Mouse (Mus musculus): ENCODE data around the gene Hoxd3.

Hoxd3 gene

DNA sequence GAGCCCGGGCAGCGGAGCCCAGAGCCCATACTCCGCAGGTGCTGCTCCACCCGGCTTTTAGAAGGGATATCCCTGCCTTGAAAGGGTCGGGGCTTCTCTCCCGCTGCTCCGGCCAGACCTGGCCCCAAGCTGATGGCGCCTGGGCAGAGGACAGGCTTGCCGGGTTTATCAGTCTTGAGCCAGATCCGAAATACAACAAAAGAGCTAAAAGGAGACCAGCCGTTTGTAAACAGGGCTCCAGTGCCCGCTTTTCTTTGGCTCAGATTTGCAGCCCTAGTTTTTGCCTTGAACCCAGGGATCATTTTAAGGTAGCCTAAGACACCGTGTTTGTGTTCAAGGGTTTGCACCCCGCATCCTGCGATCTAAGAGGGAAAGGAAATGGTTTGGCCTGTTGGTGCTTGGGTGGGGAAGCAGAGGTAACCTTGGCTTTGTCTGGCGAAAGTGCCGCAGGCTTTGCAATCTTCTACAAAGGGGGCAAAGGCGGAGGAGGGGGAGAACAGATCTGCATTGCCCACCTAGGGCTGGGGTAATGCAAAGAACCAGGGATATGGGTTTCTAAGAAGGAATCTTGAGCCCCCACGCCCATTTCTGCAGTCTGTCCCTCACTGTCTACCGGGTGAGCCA lies 18.8 kb upstream of the Hoxd3 start:
- DNase-seq (ENCODE audit: low read depth) = no peak

DNA sequence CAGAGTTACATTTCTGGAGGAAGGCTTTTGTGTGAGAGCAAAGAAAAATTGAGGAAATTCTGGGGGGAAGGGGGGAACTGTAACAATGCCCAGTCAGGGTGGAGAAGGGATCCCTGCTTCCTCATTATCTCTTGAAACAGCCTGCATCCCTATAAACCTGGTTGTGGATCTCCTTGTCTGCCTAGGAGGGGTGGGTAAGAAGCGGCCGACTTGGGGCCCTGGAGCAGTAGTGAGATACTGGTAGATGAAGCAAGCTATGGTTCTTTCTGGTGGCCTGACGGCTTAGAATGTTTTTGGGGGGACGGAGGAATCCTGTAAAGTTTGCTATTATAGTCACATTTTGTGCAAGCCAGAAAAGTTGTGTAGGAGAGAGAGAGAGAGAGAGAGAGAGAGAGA lies 18.3 kb upstream of the Hoxd3 start:
- no peak for DNase-seq (ENCODE audit: low read depth)

DNA sequence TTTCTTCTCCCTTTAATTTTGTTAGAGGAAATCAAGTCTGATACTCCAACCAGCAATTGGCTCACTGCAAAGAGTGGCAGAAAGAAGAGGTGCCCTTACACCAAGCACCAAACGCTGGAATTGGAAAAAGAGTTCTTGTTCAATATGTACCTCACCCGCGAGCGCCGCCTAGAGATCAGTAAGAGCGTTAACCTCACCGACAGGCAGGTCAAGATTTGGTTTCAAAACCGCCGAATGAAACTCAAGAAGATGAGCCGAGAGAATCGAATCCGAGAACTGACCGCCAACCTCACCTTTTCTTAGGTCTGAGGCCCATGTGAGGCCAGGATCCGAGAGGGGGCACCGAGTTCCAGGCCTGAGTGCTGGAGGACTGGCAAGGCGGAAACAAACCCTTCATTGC lies 17.7 kb upstream of the Hoxd3 start:
- peak; percentile 57 for DNase-seq (ENCODE audit: low read depth)

- DNase-seq (ENCODE audit: low read depth) = no peak
Observed at GRCm38 (mm10) chr2:74695383-74695782, 16.3 kb upstream of the Hoxd3 start.

GRCm38 (mm10) chr2:74695813-74696430 lies 15.8 kb upstream of the Hoxd3 start:
- no peak for DNase-seq (ENCODE audit: low read depth)

GRCm38 (mm10) chr2:74696442-74697335 lies 15.0 kb upstream of the Hoxd3 start:
- no peak for DNase-seq (ENCODE audit: low read depth)

GRCm38 (mm10) chr2:74697567-74698121 lies 14.1 kb upstream of the Hoxd3 start, which contains the start of gene Hoxd9:
Gene Hoxd9 (plus strand): TSS chr2:74697727.
- DNase-seq (ENCODE audit: low read depth) = peak; percentile 88

- peak; percentile 61 for DNase-seq (ENCODE audit: low read depth)
Observed at GRCm38 (mm10) chr2:74698201-74699052, 13.3 kb upstream of the Hoxd3 start.

DNA sequence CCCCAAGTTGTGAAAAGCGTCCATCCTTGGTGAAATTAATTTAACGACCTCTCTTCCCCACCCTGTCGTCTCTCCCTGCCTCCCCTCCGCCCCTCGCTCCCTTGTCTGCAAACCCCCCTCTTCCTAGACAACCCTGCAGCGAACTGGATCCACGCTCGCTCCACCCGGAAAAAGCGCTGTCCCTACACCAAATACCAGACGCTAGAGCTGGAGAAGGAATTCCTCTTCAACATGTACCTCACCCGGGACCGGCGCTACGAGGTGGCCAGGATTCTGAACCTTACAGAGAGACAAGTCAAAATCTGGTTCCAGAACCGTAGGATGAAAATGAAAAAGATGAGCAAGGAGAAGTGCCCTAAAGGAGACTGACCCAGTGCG lies 12.7 kb upstream of the Hoxd3 start:
- DNase-seq (ENCODE audit: low read depth) = no peak

DNA sequence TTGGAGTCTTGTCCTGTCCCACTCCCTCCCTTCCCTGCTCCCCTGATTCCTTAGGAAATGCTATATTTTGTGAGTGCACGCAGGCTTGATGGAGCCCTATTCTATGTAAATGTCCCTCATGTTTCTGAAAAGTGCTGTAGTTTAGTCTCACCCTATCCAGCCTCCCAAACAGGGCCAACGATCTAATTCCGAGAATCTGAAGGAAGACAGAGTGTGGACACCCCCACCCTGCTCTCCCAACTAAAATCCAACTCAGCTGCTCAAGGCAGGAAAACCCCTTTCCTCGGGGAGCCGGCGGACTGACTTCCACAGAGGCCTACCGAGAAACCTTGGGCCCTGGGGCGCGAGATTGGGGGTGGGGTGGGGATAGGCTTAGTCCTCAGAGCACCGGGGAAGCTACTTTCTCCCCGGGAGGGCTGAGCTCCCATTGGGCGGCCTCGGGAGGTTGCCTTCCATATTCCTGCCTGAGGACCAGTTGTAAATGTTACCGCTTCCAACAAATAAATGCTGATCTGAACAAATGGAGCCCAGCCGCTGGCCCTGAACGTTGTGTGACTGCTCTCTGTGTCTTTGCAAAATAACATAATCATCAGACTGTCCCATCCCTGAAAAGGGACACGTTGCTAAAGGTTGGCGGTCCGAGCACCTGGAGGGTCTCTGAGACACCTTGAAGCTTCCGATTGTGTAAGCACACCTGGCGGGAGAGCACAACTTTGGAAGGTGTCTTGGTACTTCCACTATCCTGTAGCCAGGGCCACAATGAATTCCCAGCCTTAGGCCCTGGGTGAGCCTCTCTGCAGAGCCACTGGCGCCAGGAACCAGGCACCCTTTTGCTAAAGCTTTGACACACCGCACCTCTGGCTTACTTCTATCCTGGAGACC lies 11.8 kb upstream of the Hoxd3 start:
- no peak for DNase-seq (ENCODE audit: low read depth)

- DNase-seq (ENCODE audit: low read depth) = no peak
Observed at GRCm38 (mm10) chr2:74700546-74701112, 11.1 kb upstream of the Hoxd3 start.

DNA sequence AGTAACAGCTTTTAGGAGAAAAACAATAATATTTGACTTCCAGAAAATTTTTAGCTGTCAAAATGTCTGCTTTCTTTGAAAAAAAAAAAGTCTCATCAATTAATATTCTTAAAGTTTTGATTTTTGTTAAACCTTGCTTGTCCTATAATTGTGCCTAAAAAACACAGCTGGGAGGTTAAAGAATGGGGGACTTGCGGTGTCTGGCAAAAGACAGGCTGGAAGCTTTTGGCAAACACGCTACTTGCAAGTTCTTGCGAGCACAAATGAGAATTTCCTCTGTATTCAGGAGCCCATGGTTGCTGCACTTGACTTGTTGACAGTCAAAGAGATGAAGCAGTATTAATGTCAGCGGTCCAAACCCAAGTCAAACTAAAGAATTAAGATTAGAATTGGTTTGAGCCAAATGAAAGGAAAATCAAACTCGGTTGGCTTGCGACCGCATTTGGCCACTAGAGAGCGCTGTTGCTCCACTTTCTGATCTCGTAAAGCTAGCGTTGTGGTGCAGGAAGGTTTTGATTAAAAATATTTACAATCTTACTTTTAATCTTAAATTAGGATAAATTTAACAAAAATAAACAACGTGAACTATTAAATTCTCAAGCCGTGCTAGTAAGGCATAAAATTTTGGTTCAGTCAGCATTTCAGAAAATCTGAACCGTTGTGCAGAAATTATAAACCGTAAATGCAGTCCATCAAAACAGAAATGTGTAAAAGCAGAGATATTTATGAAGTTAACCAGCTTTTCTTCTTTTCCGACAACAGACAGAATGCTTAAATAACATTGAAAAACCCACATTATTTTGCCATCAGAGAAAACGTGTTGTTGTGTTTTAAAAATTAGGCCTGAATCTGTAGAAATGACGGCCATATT lies 9.5 kb upstream of the Hoxd3 start:
- DNase-seq (ENCODE audit: low read depth) = peak; percentile 89

GRCm38 (mm10) chr2:74702820-74703219 lies 8.9 kb upstream of the Hoxd3 start:
- DNase-seq (ENCODE audit: low read depth) = no peak

DNA sequence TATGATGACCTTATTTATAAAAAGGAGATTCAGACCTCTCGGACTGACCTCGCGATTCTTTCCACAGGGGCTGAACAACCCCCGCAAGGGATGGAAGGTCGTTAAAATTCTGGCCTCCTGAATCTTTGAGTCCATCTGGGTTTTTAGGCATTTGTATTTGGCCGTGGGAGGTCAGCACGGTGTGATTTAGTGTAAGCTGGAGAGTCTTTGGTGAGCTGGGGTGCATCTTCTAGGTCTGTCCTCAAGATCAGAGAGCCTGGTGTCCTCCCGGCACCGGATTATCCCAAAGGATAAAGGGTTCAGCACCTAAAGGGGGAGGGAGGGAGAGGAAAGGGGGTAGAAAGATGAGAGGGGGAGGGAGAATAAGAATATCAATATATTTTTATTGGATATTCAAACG lies 8.4 kb upstream of the Hoxd3 start:
- DNase-seq (ENCODE audit: low read depth) = no peak

- DNase-seq (ENCODE audit: low read depth) = no peak
Observed at GRCm38 (mm10) chr2:74703720-74704392, 7.9 kb upstream of the Hoxd3 start.

GRCm38 (mm10) chr2:74704393-74704998 lies 7.2 kb upstream of the Hoxd3 start, which contains the start of gene Hoxd8:
Gene Hoxd8 (plus strand): TSS chr2:74704615.
- peak; percentile 94 for DNase-seq (ENCODE audit: low read depth)

- DNase-seq (ENCODE audit: low read depth) = peak; percentile 77
Observed at GRCm38 (mm10) chr2:74704999-74705466, 6.7 kb upstream of the Hoxd3 start.

- peak; percentile 89 for DNase-seq (ENCODE audit: low read depth)
Observed at GRCm38 (mm10) chr2:74705467-74706089, 6.1 kb upstream of the Hoxd3 start.
